Mouse (Mus musculus) thymus, postnatal 0 days (tissue): ENCODE data around the gene Tmem95. TPM values are rescaled to one million over a fixed set of nuclear protein-coding genes. Genes with fewer than 3 reads are reported as not detected.

Experiments used
- DNase-seq: peaks from one replicate; pipeline ENCODE4 v3.0.0-alpha.2; 2015; ENCODE audit warnings: low spot score
- polyA plus RNA-seq: library from polyadenylated mRNA; unstranded; fragments of >200 nt; fragmentation: Nextera tagmentation; extraction: Ambion mirVana; gene quantifications from 2 replicates; pipeline ENCODE4 v1.2.1, GENCODE M21; 2015

Tmem95 gene
- polyA plus RNA-seq, 1 experiment from 2014 or later: not detected

- DNase-seq: no peak
Observed at GRCm38 (mm10) chr11:69910781-69911560, 33.2 kb upstream of the Tmem95 start.

DNA sequence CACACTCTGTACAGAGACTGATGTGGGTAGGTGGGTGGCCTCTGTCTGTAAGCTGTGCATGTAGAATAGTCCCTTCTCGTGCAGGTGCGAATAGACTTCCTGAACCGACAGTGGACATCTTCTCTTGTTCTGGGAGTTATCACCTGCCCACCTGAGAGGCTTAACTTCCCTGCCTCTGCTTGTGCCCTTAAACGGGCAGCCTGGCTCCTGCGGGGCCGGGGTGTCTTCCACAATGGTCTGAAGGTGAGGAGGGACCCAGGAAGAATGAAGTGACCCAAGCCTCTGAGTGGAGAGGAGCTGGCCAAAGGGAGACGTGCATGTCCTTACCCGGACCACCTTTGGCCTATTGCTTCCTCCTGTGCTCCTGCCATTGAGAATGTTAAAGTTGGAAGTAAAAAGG lies 32.4 kb upstream of the Tmem95 start:
- DNase-seq: no peak

GRCm38 (mm10) chr11:69909174-69909573 lies 31.4 kb upstream of the Tmem95 start:
- no peak for DNase-seq

DNA sequence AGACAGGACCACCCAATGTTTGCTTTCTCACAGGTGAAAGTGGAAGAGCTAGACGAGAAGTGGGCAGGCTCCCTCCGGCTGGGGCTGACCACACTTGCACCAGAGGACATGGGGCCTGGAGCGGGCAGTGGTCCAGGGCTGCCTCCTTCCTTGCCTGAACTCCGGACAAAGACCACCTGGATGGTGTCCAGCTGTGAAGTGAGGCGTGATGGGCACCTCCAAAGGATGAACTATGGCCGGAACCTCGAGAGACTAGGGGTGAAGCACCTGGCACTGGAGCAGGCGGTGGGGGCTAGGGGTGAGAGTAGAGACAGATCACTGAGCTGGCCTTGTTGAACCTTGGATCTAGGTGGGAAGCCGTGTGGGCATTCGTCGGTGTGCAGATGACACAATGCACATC lies 30.8 kb upstream of the Tmem95 start:
- DNase-seq: no peak

GRCm38 (mm10) chr11:69904311-69904710 lies 26.5 kb upstream of the Tmem95 start:
- DNase-seq: no peak

DNA sequence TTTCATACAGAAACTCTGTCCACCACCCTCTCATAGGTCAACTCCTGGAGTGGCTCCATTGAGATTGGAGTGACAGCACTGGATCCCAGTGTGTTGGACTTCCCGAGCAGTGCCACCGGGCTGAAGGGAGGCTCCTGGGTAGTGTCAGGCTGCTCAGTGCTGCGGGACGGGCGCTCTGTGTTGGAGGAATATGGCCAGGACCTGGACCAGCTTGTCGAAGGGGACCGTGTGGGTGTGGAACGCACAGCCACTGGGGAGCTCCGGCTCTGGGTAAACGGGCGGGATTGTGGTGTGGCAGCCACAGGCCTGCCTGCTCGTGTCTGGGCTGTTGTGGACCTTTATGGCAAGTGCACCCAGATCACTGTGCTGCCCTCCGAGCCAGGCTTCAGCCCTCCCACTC lies 25.2 kb upstream of the Tmem95 start:
- no peak for DNase-seq

- DNase-seq: no peak
Observed at GRCm38 (mm10) chr11:69901993-69902392, 24.2 kb upstream of the Tmem95 start.

GRCm38 (mm10) chr11:69901406-69901846 lies 23.6 kb upstream of the Tmem95 start:
- DNase-seq: peak; percentile 98

- peak; percentile 96 for DNase-seq
Observed at GRCm38 (mm10) chr11:69900471-69901405, 22.9 kb upstream of the Tmem95 start, which contains the start of the genes 2810408A11Rik and Neurl4. Gene 2810408A11Rik, minus strand, starts transcription at chr11:69900987. Gene Neurl4, plus strand, starts transcription at chr11:69901072.

DNA sequence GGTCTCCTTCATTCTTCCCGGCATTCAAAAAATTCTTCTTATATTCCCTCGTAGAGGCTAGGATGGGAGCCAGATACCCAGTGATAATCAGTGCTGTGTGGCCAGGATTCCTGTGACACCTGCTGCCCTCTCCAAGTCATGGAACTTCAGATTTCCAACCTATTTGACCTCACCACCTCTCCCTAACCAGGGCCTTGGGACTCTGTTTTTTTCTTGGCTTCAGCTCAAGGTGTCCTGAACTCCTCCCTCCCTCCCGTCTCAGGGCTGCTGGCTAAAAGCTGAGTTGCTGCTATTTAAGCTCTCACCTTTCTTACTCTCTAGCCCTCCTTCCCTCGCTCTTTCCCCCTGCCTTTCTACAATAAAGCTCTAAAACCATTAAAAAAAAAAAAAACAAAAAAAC lies 22.1 kb upstream of the Tmem95 start:
- DNase-seq: no peak

GRCm38 (mm10) chr11:69895291-69895690 lies 17.5 kb upstream of the Tmem95 start, which contains the start of gene Acap1:
Gene Acap1, minus strand, starts transcription at chr11:69895539.
- peak; percentile 81 for DNase-seq

DNA sequence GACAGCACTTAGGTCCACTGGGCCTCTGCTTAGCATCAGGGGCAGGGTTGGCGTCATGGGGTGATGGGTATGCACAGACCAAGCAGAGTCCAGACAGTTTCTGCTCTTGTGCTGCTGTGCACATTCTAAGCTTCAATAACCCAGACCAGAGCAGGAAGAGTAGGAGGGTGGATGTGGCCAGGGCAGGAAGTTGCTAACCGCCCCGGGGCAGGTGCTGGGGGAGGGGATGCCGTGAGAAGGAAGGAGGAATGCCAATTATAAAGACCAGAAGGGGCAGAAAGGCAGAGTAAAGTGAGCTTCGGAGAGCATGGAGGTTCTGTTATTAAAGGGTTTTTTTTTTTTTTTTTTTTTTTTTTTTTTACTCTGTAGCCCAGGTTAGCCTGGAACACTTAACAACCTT lies 16.9 kb upstream of the Tmem95 start:
- peak; percentile 88 for DNase-seq

DNA sequence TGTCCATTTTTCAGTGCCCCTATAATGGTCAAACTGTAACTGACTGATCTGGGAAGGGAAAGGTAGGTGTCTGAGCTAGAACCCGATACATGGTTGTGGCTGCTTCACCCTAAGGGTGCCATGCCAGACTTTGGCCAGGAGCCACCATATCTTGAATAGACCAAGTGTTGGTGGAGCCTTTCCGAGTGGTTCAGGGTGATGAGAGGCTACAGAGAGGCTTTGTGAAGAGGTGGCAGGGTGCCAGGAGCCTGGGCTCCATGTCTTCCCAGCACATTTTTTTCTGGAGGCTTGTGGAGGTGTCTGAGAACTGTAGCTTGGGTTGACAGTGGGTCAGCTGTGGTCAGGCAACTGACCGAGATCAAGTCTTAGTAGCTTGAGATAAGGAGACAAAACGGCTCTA lies 13.7 kb upstream of the Tmem95 start:
- DNase-seq: no peak

GRCm38 (mm10) chr11:69886907-69887635 lies 9.3 kb upstream of the Tmem95 start:
- DNase-seq: no peak

DNA sequence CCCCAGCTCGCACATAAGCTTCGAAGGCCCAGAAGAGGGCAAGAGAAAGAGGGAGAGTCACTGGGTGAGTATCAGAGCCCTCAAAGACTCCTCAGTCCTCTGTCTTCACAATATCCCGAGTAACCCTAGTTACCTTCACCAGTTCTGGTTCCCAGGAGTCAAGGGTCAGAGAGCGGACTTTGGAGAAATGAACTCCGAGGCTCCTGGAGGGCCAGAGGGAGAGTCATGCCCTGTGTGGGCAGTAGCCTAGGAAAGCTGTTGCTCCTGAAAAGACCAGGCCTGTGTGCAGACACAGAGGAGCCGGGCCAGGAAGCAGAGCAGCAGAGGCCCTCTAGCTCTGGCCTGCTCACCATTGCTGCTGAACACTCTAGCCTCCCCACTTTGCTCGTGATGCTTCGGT lies 6.8 kb upstream of the Tmem95 start:
- no peak for DNase-seq

DNA sequence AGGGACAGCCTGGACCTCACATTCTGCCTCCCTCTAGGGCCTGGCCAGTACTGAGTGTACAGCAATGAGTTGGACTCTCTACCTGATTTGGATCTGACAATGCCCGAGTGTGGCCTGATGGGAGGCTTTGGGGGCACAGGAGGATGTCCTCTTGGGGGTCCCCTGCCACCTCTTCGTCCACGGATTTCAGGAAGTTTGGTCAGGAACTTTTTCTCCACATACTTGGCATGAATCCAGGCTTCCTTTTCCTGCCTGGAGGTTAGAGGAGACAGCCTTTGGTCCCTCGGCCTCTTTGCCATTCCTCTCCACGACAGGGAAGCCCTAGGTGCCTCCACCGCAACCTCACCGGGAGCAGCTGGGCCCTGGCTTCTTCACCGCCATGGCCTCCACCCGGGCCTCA lies 6.4 kb upstream of the Tmem95 start:
- DNase-seq: no peak

- no peak for DNase-seq
Observed at GRCm38 (mm10) chr11:69883527-69884151, 5.8 kb upstream of the Tmem95 start.

- peak; percentile 59 for DNase-seq
Observed at GRCm38 (mm10) chr11:69883066-69883465, 5.2 kb upstream of the Tmem95 start.

GRCm38 (mm10) chr11:69881787-69882670 lies 4.2 kb upstream of the Tmem95 start:
- DNase-seq: no peak
